In the genomic region with DNA sequence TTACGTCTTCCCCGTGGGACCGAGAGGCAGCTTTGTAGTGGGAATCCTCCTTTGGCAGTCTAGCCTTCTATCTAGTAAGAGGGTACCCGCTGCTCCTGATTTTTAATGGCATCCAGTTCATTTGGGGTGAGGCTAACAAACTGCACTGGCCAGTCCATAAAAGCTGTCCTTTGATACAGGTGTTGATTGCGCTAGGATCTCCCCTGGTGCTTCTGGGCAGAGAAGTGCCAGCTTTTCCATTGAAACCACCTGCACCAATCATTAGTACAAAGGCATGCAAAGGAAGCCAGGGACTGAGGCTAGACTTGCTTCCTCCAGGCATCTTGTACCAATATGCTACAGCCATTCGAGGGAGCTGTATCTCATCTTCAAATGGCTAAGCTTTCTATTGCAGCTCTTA, we compare ENCODE assay signal across 23 mouse cellular contexts.
"Had no signal": no experiment of that assay in that cellular context is flagged by ENCODE, and none has a peak within 500 bp of the region (broad histone marks: within the 10 kb centered on the region; RNA-seq: fewer than 3 reads in every experiment).

No protein-coding gene starts in this region.

- H3K27ac ChIP-seq: kidney, embryonic 15.5 days; left cerebral cortex, adult 2 months; limb, embryonic 15.5 days; liver, embryonic 14.5 days; macrophage; midbrain, embryonic 15.5 days; stomach, postnatal 0 days had no signal

- H3K4me3 ChIP-seq: kidney, embryonic 15.5 days; left cerebral cortex, adult 2 months; limb, embryonic 15.5 days; midbrain, embryonic 15.5 days; myocyte had no signal

- H3K4me2 ChIP-seq: kidney, embryonic 15.5 days; limb, embryonic 15.5 days; liver, embryonic 11.5 days; lung, embryonic 14.5 days; midbrain, embryonic 15.5 days had no signal

- ATAC-seq: liver, postnatal 0 days; lung, postnatal 0 days; midbrain, embryonic 15.5 days had no signal

- H3K4me1 ChIP-seq: kidney, embryonic 15.5 days; midbrain, embryonic 15.5 days had no signal

- DNase-seq: kidney, adult 11 months; kidney, adult 8-10 months; kidney, postnatal 10 days; kidney, postnatal 36 days; layer of hippocampus, postnatal 36 days; liver, postnatal 0 days; lung, embryonic 14.5 days; right cerebral cortex, adult 18-20 months; right cerebral cortex, postnatal 14 days; right cerebral cortex, postnatal 4 days; thymus, adult 2 months; thymus, postnatal 14 days; thymus, postnatal 4 days had no signal

- H3K9ac ChIP-seq: kidney, embryonic 15.5 days; limb, embryonic 15.5 days; liver, embryonic 14.5 days; liver, postnatal 0 days; lung, embryonic 14.5 days; midbrain, embryonic 15.5 days had no signal

- H3K27me3 ChIP-seq: kidney, embryonic 15.5 days; limb, embryonic 15.5 days; midbrain, embryonic 15.5 days had no signal

- H3K36me3 ChIP-seq: kidney, embryonic 15.5 days; limb, embryonic 15.5 days; midbrain, embryonic 15.5 days had no signal

- H3K9me3 ChIP-seq: kidney, embryonic 15.5 days; limb, embryonic 15.5 days; midbrain, embryonic 15.5 days had no signal
